28 mouse cellular contexts compared by ENCODE assay signal in the genomic region with DNA sequence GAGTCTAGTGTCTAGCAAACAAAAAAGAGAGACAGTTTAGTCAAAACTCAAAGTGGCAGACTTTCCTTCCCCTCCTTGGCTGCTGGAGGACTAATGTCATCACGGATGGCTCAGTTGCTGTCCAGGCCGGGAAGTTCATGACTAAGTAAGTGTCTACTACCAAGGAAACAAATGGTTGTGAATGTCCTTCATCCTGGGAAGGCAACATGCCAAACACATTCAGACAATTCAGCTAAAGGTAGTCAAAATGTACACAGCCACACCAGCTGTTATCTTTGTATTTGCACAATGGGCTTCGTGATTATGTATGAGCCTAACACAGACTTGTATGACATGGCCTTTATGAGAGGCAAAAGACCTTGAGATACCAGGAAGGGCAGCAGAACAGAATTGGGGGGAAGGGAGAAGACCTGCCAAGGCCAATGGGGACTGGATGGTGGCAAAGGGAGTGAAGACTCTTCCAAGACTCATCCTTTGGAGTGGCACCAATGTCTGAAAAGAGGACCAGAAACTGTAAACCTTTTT. TPM values are rescaled to one million over a fixed set of nuclear protein-coding genes. Genes with fewer than 3 reads are reported as not detected.
DNase-seq lines count a peak whose midpoint lies in the region; ATAC-seq and TF ChIP-seq lines count a peak whose summit lies in the region.
"Had no signal": no experiment of that assay in that cellular context is flagged by ENCODE, and none has a peak within 500 bp of the region (broad histone marks: within the 10 kb centered on the region; RNA-seq: fewer than 3 reads in every experiment).

No protein-coding gene starts in this region.

- intact Hi-C loops in gastrocnemius, postnatal 36 days (cut with DNase I): no loop called here

- no peak for ATAC-seq in midbrain, embryonic 11.5 days (ENCODE audit: low FRiP score)
- no peak for ATAC-seq in midbrain, embryonic 15.5 days (replicated peaks)
- peak; percentile 76 for ATAC-seq in stomach, postnatal 0 days (ENCODE audit: low FRiP score, low TSS enrichment)
- ATAC-seq: activated CD4-positive, CD25-positive, alpha-beta regulatory T cell, adult 4 months; CD4-positive, CD25-positive, alpha-beta regulatory T cell, adult 4 months; forebrain, embryonic 14.5 days; forebrain, postnatal 0 days; hindbrain, postnatal 0 days; inflammation-experienced regulatory T-cells, adult 6 months; intestine, embryonic 16.5 days had no signal

- no peak for TF ChIP-seq CTCF in stomach, postnatal 0 days (IDR thresholded peaks at IDR 0.05; ENCODE audit: low read depth)

- TF ChIP-seq EP300 in stomach, postnatal 0 days (optimal IDR thresholded peaks at IDR 0.05): no peak

- no peaks in the 10 kb centered on the region for H3K27me3 ChIP-seq in midbrain, embryonic 11.5 days (ENCODE audit: control insufficient read depth, insufficient read depth, low read length)
- H3K27me3 ChIP-seq in midbrain, embryonic 15.5 days (replicated peaks): no peaks in the 10 kb centered on the region
- H3K27me3 ChIP-seq in stomach, postnatal 0 days (ENCODE audit: control insufficient read depth, insufficient read depth, low read length): no peaks in the 10 kb centered on the region
- H3K27me3 ChIP-seq: heart, embryonic 13.5 days had no signal

- no peak overlapping the region for H3K4me3 ChIP-seq in midbrain, embryonic 11.5 days (ENCODE audit: low read depth, low read length)
- no peak overlapping the region for H3K4me3 ChIP-seq in midbrain, embryonic 15.5 days
- no peak overlapping the region for H3K4me3 ChIP-seq in stomach, postnatal 0 days (ENCODE audit: low read depth, low read length)
- H3K4me3 ChIP-seq: forebrain, embryonic 10.5 days; gastrocnemius, adult 2 months; heart, adult 2 months; heart, embryonic 13.5 days had no signal

- no peaks in the 10 kb centered on the region for H3K36me3 ChIP-seq in midbrain, embryonic 11.5 days (ENCODE audit: control insufficient read depth, insufficient read depth, low read length)
- no peaks in the 10 kb centered on the region for H3K36me3 ChIP-seq in midbrain, embryonic 15.5 days (replicated peaks)
- H3K36me3 ChIP-seq in stomach, postnatal 0 days (ENCODE audit: control insufficient read depth, insufficient read depth, low read length): no peaks in the 10 kb centered on the region
- H3K36me3 ChIP-seq: forebrain, embryonic 10.5 days; heart, embryonic 13.5 days had no signal

- no peaks in the 10 kb centered on the region for H3K9me3 ChIP-seq in midbrain, embryonic 11.5 days (ENCODE audit: control insufficient read depth, low read length)
- H3K9me3 ChIP-seq in midbrain, embryonic 15.5 days: no peaks in the 10 kb centered on the region
- no peaks in the 10 kb centered on the region for H3K9me3 ChIP-seq in stomach, postnatal 0 days (ENCODE audit: control insufficient read depth, low read length)
- H3K9me3 ChIP-seq: heart, embryonic 13.5 days had no signal

- no peak overlapping the region for H3K9ac ChIP-seq in midbrain, embryonic 11.5 days (ENCODE audit: low read length)
- no peak overlapping the region for H3K9ac ChIP-seq in midbrain, embryonic 15.5 days
- H3K9ac ChIP-seq in stomach, postnatal 0 days (ENCODE audit: low read length): no peak overlapping the region
- H3K9ac ChIP-seq: forebrain, postnatal 0 days; heart, embryonic 13.5 days; hindbrain, embryonic 14.5 days had no signal

- H3K4me1 ChIP-seq in midbrain, embryonic 11.5 days (ENCODE audit: control insufficient read depth, insufficient read depth, low read length): no peaks in the 10 kb centered on the region
- H3K4me1 ChIP-seq in midbrain, embryonic 15.5 days: no peaks in the 10 kb centered on the region
- no peaks in the 10 kb centered on the region for H3K4me1 ChIP-seq in stomach, postnatal 0 days (replicated peaks; ENCODE audit: control insufficient read depth, insufficient read depth)
- H3K4me1 ChIP-seq: forebrain, embryonic 10.5 days; heart, embryonic 13.5 days had no signal

- DNase-seq in adrenal gland, postnatal 14 days: peak; percentile 36
- DNase-seq in adrenal gland, postnatal 25 days: no peak
- peak; percentile 57 for DNase-seq in midbrain, embryonic 11.5 days (ENCODE audit: low spot score, missing footprints)
- no peak for DNase-seq in stomach, postnatal 0 days (ENCODE audit: low spot score)
- no peak for DNase-seq in gastrocnemius, postnatal 36 days
- DNase-seq: cerebellum, adult 18-20 months; cerebellum, adult 9-10 months; cerebellum, postnatal 14 days; forebrain, postnatal 0 days; gastrocnemius, adult 2 months; gastrocnemius, postnatal 14 days; heart, adult 2 months; heart, postnatal 14 days; heart, postnatal 4 days; kidney, adult 18-20 months had no signal

- H3K27ac ChIP-seq in midbrain, embryonic 11.5 days (ENCODE audit: low read depth, low read length): no peak overlapping the region
- no peak overlapping the region for H3K27ac ChIP-seq in midbrain, embryonic 15.5 days
- H3K27ac ChIP-seq in stomach, postnatal 0 days (replicated peaks): no peak overlapping the region
- H3K27ac ChIP-seq: forebrain, embryonic 10.5 days; gastrocnemius, adult 2 months; heart, adult 2 months; heart, embryonic 13.5 days; hindbrain, embryonic 14.5 days; hindbrain, postnatal 0 days had no signal

- H3K4me2 ChIP-seq in midbrain, embryonic 11.5 days: no peak overlapping the region
- no peak overlapping the region for H3K4me2 ChIP-seq in midbrain, embryonic 15.5 days
- no peak overlapping the region for H3K4me2 ChIP-seq in stomach, postnatal 0 days (replicated peaks; ENCODE audit: low read depth)
- H3K4me2 ChIP-seq: heart, embryonic 13.5 days; hindbrain, embryonic 14.5 days had no signal

- WGBS in midbrain, embryonic 11.5 days: 81% methylated on average over 3 of the region's 3 CpGs
- 91% methylated on average over 3 of the region's 3 CpGs for WGBS in midbrain, embryonic 15.5 days
- 67% methylated on average over 3 of the region's 3 CpGs for WGBS in stomach, postnatal 0 days

RNA-seq across cellular contexts. Expression of gene Gck, which starts 23.1 kb away (rescaled TPM):
- 3.8 and 18.3 TPM in 2 replicates for total RNA-seq in adrenal gland, postnatal 14 days (2021)
- 3.1 and 4.0 TPM in 2 replicates for total RNA-seq in adrenal gland, postnatal 25 days (2021)
- polyA plus RNA-seq in midbrain, embryonic 11.5 days (2014; fragmentation: Nextera tagmentation; extraction: Ambion mirVana): 1.5 and 1.8 TPM in 2 replicates
- polyA plus RNA-seq in midbrain, embryonic 15.5 days (2015; fragmentation: Nextera tagmentation; extraction: Ambion mirVana): 10.0 and 11.2 TPM in 2 replicates
- 1.9 and 2.0 TPM in 2 replicates for polyA plus RNA-seq in stomach, postnatal 0 days (2015; fragmentation: Nextera tagmentation; extraction: Ambion mirVana)
- total RNA-seq in gastrocnemius, postnatal 36 days (2021): 10 to 100 TPM in 1 of 2 experiments, 1 to 10 TPM in 1; 5.1 to 10.1 TPM
- total RNA-seq: heart, postnatal 4 days; MEL had no signal
- polyA plus RNA-seq: activated CD4-positive, CD25-positive, alpha-beta regulatory T cell, adult 4 months; C2C12; CD4-positive, CD25-positive, alpha-beta regulatory T cell, adult 4 months; inflammation-experienced regulatory T-cells, adult 6 months had no signal

RNA-seq across cellular contexts. Expression of gene Myl7, which starts 28.2 kb away (rescaled TPM):
- not detected in 2 replicates for total RNA-seq in adrenal gland, postnatal 14 days (2021)
- total RNA-seq in adrenal gland, postnatal 25 days (2021): not detected in 2 replicates
- 0.59 and 0.92 TPM in 2 replicates for polyA plus RNA-seq in midbrain, embryonic 11.5 days (2014; fragmentation: Nextera tagmentation; extraction: Ambion mirVana)
- 1.6 TPM in 1 of 2 replicates, not detected in the other for polyA plus RNA-seq in midbrain, embryonic 15.5 days (2015; fragmentation: Nextera tagmentation; extraction: Ambion mirVana)
- 147 and 150 TPM in 2 replicates for polyA plus RNA-seq in stomach, postnatal 0 days (2015; fragmentation: Nextera tagmentation; extraction: Ambion mirVana)
- not detected for total RNA-seq in gastrocnemius, postnatal 36 days (2021)
- total RNA-seq: forebrain, postnatal 0 days; gastrocnemius, adult 2 months; gastrocnemius, postnatal 14 days; hindbrain, postnatal 0 days; MEL had no signal
- polyA plus RNA-seq: activated CD4-positive, CD25-positive, alpha-beta regulatory T cell, adult 4 months; C2C12; CD4-positive, CD25-positive, alpha-beta regulatory T cell, adult 4 months; forebrain, embryonic 14.5 days; forebrain, postnatal 0 days; frontal cortex, adult 2 months; hindbrain, embryonic 14.5 days; hindbrain, postnatal 0 days; inflammation-experienced regulatory T-cells, adult 6 months had no signal

RNA-seq across cellular contexts. Expression of gene Ykt6, which starts 28.7 kb away (rescaled TPM):
- total RNA-seq in adrenal gland, postnatal 14 days (2021): 71.1 and 77.9 TPM in 2 replicates
- total RNA-seq in adrenal gland, postnatal 25 days (2021): 75.5 and 86.3 TPM in 2 replicates
- polyA plus RNA-seq in midbrain, embryonic 11.5 days (2014; fragmentation: Nextera tagmentation; extraction: Ambion mirVana): 27.2 and 29.4 TPM in 2 replicates
- 96.8 and 104 TPM in 2 replicates for polyA plus RNA-seq in midbrain, embryonic 15.5 days (2015; fragmentation: Nextera tagmentation; extraction: Ambion mirVana)
- 47.0 and 47.7 TPM in 2 replicates for polyA plus RNA-seq in stomach, postnatal 0 days (2015; fragmentation: Nextera tagmentation; extraction: Ambion mirVana)
- 10 to 100 TPM; 36.7 to 38.5 TPM for total RNA-seq in gastrocnemius, postnatal 36 days (2021)

RNA-seq across cellular contexts. Expression of gene Pold2, which starts 48.7 kb away (rescaled TPM):
- total RNA-seq in adrenal gland, postnatal 14 days (2021): 35.6 and 42.1 TPM in 2 replicates
- 33.6 and 42.2 TPM in 2 replicates for total RNA-seq in adrenal gland, postnatal 25 days (2021)
- polyA plus RNA-seq in midbrain, embryonic 11.5 days (2014; fragmentation: Nextera tagmentation; extraction: Ambion mirVana): 83.8 and 97.4 TPM in 2 replicates
- 51.0 and 59.6 TPM in 2 replicates for polyA plus RNA-seq in midbrain, embryonic 15.5 days (2015; fragmentation: Nextera tagmentation; extraction: Ambion mirVana)
- polyA plus RNA-seq in stomach, postnatal 0 days (2015; fragmentation: Nextera tagmentation; extraction: Ambion mirVana): 49.3 and 51.1 TPM in 2 replicates
- total RNA-seq in gastrocnemius, postnatal 36 days (2021): 10 to 100 TPM; 34.5 to 37.1 TPM

Comparison
In these comparisons a context has a peak if more than half of its experiments do, and no peak if none do; other contexts are left out.
1. DNase-seq: peak in adrenal gland, postnatal 14 days (single experiment) and midbrain, embryonic 11.5 days (single experiment); none in adrenal gland, postnatal 25 days (single experiment), stomach, postnatal 0 days (single experiment) and gastrocnemius, postnatal 36 days (0 of 2).